Mouse (Mus musculus): Measurements from ENCODE around the gene Prdx1. TPM values are rescaled to one million over a fixed set of nuclear protein-coding genes. Genes with fewer than 3 reads are reported as not detected.
"Not testable (repeated sequence)": the region's sequence is repeated elsewhere in the genome, so short reads cannot be mapped to it uniquely, and the experiment has no call there.

Prdx1 gene
- polyA plus RNA-seq, 1 experiment: 410 TPM

DNA sequence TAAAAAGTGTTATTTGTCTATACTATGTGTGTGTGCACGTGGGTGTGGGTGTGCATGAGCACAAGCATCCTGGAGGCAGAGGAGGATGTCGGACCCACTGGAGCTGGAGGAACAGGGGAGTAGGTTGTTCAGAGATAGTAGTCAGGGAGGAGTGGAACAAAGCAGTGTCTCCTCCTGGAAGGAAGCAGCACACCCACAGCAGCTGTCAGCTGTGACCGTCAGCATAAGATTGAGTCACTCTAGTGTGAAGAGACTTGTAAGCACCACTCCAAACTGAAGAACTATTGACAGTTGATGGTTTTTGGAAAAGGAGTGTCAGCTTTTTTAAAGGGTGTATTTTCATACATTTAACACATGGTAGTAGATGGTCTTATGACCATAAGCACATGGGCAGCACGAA lies 18.7 kb upstream of the Prdx1 start:
- H3K27ac ChIP-seq (ENCODE audit: control insufficient read depth, insufficient read depth, low read depth, low read length, poor library complexity): no peak overlapping the region
- no peak overlapping the region for H3K4me3 ChIP-seq (replicated peaks; ENCODE audit: control insufficient read depth, low read depth, low read length)
- TF ChIP-seq CTCF (IDR thresholded peaks at IDR 0.05; ENCODE audit: control insufficient read depth, insufficient read depth, low read length) (no peak), POLR2A (IDR thresholded peaks at IDR 0.05; ENCODE audit: borderline replicate concordance, control insufficient read depth, low read depth, low read length) (no peak)
- WGBS: 48% methylated on average over 4 of the region's 4 CpGs
- H3K4me1 ChIP-seq (ENCODE audit: control insufficient read depth, insufficient read depth, low read length): peaks cover 4% of the 10 kb centered on the region

- WGBS: 4% methylated on average over 3 of the region's 3 CpGs
- H3K4me1 ChIP-seq (ENCODE audit: control insufficient read depth, insufficient read depth, low read length): peaks cover 4% of the 10 kb centered on the region
- H3K4me3 ChIP-seq (replicated peaks; ENCODE audit: control insufficient read depth, low read depth, low read length): no peak overlapping the region
- TF ChIP-seq CTCF (IDR thresholded peaks at IDR 0.05; ENCODE audit: control insufficient read depth, insufficient read depth, low read length) (no peak; the same call in 1 of the 2 replicates), POLR2A (IDR thresholded peaks at IDR 0.05; ENCODE audit: borderline replicate concordance, control insufficient read depth, low read depth, low read length) (no peak)
- peak overlapping the region; percentile 73 for H3K27ac ChIP-seq (ENCODE audit: control insufficient read depth, insufficient read depth, low read depth, low read length, poor library complexity)
Observed at GRCm38 (mm10) chr4:116668145-116668544, 17.2 kb upstream of the Prdx1 start.

DNA sequence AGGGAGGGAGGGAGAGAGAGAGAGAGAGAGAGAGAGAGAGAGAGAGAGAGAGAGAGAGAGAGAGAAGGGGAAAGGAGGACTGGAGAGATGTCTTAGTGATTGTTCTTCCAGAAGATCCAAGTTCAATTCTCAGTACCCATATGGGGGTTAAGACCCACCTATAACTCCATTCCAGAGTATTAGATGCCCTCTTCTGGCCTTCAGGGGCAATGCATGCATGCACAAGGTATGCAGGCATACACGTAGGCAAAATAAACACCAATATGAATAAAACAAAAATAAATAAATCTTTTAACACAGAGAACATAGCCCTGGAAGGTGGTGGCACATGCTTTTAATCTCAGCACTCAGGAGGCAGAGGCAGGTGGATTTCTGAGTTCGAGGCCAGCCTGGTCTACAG lies 16.1 kb upstream of the Prdx1 start:
- TF ChIP-seq CTCF (IDR thresholded peaks at IDR 0.05; ENCODE audit: control insufficient read depth, insufficient read depth, low read length) (no peak), POLR2A (IDR thresholded peaks at IDR 0.05; ENCODE audit: borderline replicate concordance, control insufficient read depth, low read depth, low read length) (no peak)

DNA sequence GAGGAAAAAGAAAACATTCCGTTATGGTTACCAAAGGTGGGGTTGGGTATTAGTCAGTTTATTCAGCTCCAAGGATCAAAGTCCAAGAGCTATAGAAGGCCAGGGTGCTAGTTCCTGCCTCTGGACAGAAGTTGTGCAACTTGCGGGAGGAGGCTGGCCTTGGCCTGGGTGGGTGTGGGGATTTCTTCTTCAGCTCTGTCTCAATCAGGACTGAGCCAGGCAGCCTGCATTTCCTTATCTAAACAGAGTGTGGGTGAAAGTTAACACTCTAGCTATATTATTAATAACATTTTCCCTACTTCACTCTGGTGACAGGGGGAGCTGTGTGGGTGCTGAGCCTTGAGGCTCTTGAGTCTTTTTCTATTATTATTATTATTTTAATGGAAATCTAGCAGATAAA lies 12.6 kb upstream of the Prdx1 start:
- 37% methylated on average over 2 of the region's 2 CpGs for WGBS
- Histone ChIP-seq H3K4me3 (replicated peaks; ENCODE audit: control insufficient read depth, low read depth, low read length) (no peak overlapping the region), H3K27ac (ENCODE audit: control insufficient read depth, insufficient read depth, low read depth, low read length, poor library complexity) (no peak overlapping the region), H3K4me1 (ENCODE audit: control insufficient read depth, insufficient read depth, low read length) (peaks cover 4% of the 10 kb centered on the region)
- TF ChIP-seq POLR2A (IDR thresholded peaks at IDR 0.05; ENCODE audit: borderline replicate concordance, control insufficient read depth, low read depth, low read length) (no peak), CTCF (IDR thresholded peaks at IDR 0.05; ENCODE audit: control insufficient read depth, insufficient read depth, low read length) (no peak)

More for the DNA sequence above, 16.1 kb upstream of the Prdx1 start:
- Histone ChIP-seq H3K4me1 (ENCODE audit: control insufficient read depth, insufficient read depth, low read length) (peaks cover 6% of the 10 kb centered on the region), H3K4me3 (replicated peaks; ENCODE audit: control insufficient read depth, low read depth, low read length) (no peak overlapping the region), H3K27ac (ENCODE audit: control insufficient read depth, insufficient read depth, low read depth, low read length, poor library complexity) (no peak overlapping the region)
- WGBS: 63% methylated on average over 2 of the region's 2 CpGs

GRCm38 (mm10) chr4:116674761-116675160 lies 10.6 kb upstream of the Prdx1 start:
- 82% methylated on average over 6 of the region's 6 CpGs for WGBS
- H3K27ac ChIP-seq (ENCODE audit: control insufficient read depth, insufficient read depth, low read depth, low read length, poor library complexity); H3K4me3 ChIP-seq (replicated peaks; ENCODE audit: control insufficient read depth, low read depth, low read length); H3K4me1 ChIP-seq (ENCODE audit: control insufficient read depth, insufficient read depth, low read length): not testable (repeated sequence)

DNA sequence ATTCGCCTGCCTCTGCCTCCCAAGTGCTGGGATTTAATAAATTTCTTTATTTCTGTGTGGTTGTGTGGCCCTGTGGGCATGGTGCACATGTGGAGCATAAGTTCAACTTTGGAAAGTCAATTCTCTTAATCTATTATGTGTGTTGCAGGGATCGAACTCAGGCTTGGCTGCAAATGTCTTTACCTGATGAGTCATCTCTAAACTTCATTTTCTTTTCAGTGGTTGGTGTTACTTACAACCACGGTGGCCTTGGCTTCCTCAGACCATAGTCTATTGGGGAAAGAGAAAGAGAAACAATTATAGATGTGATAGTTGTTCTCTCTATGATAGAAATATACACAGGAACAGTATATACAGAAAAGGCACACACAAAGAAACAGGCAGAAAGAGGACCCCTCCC lies 9.3 kb upstream of the Prdx1 start:
- Histone ChIP-seq H3K4me3 (replicated peaks; ENCODE audit: control insufficient read depth, low read depth, low read length) (no peak overlapping the region), H3K27ac (ENCODE audit: control insufficient read depth, insufficient read depth, low read depth, low read length, poor library complexity) (no peak overlapping the region), H3K4me1 (ENCODE audit: control insufficient read depth, insufficient read depth, low read length) (peaks cover 1% of the 10 kb centered on the region; the same call in 1 of the 2 replicates)
- WGBS: 48% methylated on average over 3 of the region's 3 CpGs
- TF ChIP-seq CTCF (IDR thresholded peaks at IDR 0.05; ENCODE audit: control insufficient read depth, insufficient read depth, low read length) (no peak), POLR2A (IDR thresholded peaks at IDR 0.05; ENCODE audit: borderline replicate concordance, control insufficient read depth, low read depth, low read length) (no peak)

DNA sequence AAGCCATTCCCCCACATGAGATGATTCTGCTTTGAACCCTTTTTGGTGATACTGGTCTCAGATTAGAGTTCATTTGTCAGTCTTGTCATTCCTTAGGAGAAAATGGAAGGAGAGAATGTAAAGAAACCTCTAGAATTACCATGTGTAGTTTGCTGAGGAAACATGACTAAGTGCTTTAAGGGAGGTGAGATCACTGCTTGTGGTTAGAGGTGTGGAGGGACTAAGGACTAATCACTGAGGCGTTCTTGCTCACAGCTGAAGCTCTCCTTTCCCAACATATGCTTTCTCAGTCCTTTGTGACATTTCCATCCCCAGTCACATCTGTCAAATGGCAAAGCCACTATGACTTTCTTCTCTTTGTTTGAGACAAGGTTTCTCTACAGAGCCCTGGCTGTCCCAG lies 7.5 kb upstream of the Prdx1 start:
- Histone ChIP-seq H3K27ac (ENCODE audit: control insufficient read depth, insufficient read depth, low read depth, low read length, poor library complexity) (no peak overlapping the region), H3K4me3 (replicated peaks; ENCODE audit: control insufficient read depth, low read depth, low read length) (no peak overlapping the region), H3K4me1 (ENCODE audit: control insufficient read depth, insufficient read depth, low read length) (peaks cover 1% of the 10 kb centered on the region; the same call in 1 of the 2 replicates)
- WGBS: 21% methylated on average over 1 of the region's 1 CpGs
- TF ChIP-seq CTCF (IDR thresholded peaks at IDR 0.05; ENCODE audit: control insufficient read depth, insufficient read depth, low read length) (no peak), POLR2A (IDR thresholded peaks at IDR 0.05; ENCODE audit: borderline replicate concordance, control insufficient read depth, low read depth, low read length) (no peak)

DNA sequence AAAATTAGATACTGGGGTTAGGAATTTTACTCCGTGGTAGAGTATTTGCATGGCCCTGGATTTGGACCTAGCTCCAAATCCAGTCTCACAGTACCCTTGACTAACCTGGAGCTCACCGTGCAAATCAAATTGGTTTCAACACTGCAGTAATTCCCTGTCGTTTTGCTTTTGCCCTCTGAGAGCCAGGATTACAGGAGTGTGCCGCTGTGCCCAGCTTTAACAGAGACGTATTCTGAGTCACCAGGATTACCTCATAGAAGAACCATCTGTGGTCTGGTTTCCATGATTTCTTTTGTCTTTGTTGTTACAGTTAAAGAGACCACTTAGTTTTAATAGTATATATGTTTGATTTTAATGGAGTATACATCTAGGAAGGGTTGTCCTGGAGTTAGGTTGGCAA lies 6.2 kb upstream of the Prdx1 start:
- H3K4me1 ChIP-seq (ENCODE audit: control insufficient read depth, insufficient read depth, low read length): no peaks in the 10 kb centered on the region
- no peak overlapping the region for H3K4me3 ChIP-seq (replicated peaks; ENCODE audit: control insufficient read depth, low read depth, low read length)
- no peak for TF ChIP-seq POLR2A (IDR thresholded peaks at IDR 0.05; ENCODE audit: borderline replicate concordance, control insufficient read depth, low read depth, low read length)
- no peak for TF ChIP-seq CTCF (IDR thresholded peaks at IDR 0.05; ENCODE audit: control insufficient read depth, insufficient read depth, low read length)
- H3K27ac ChIP-seq (ENCODE audit: control insufficient read depth, insufficient read depth, low read depth, low read length, poor library complexity): no peak overlapping the region
- 68% methylated on average over 5 of the region's 5 CpGs for WGBS

GRCm38 (mm10) chr4:116680521-116680920 lies 4.8 kb upstream of the Prdx1 start:
- not testable (repeated sequence) for H3K4me1 ChIP-seq (ENCODE audit: control insufficient read depth, insufficient read depth, low read length); H3K27ac ChIP-seq (ENCODE audit: control insufficient read depth, insufficient read depth, low read depth, low read length, poor library complexity); H3K4me3 ChIP-seq (replicated peaks; ENCODE audit: control insufficient read depth, low read depth, low read length)
- WGBS: 88% methylated on average over 4 of the region's 4 CpGs

All from bone marrow, adult 2 months (tissue).